Mouse (Mus musculus) CD4-positive, CD25-positive, alpha-beta regulatory T cell, adult 4 months (primary cell): Measurements from ENCODE around the gene Prr7. TPM values are rescaled to one million over a fixed set of nuclear protein-coding genes. Genes with fewer than 3 reads are reported as not detected.
"Not testable (repeated sequence)": the region's sequence is repeated elsewhere in the genome, so short reads cannot be mapped to it uniquely, and the experiment has no call there.

Experiments
- ATAC-seq: one replicate; pipeline ENCODE4 v1.8.0; 2017
- polyA plus RNA-seq, 2 experiments: library from polyadenylated mRNA; unstranded; fragments of 100-300 nt; shearing (Covaris generic); gene quantifications; one replicate each; pipeline ENCODE4 v1.2.1; 2017

Gene Prr7
- not detected for polyA plus RNA-seq

GRCm38 (mm10) chr13:55464027-55464884, at the start of gene Prr7:
Gene Prr7, plus strand, starts transcription at chr13:55464267.
- ATAC-seq, result peak; percentile 73

GRCm38 (mm10) chr13:55414743-55415380, 49.2 kb upstream of the Prr7 start, which contains the start of gene Pfn3:
Gene Pfn3, minus strand, starts transcription at chr13:55415232.
- no peak for ATAC-seq

GRCm38 (mm10) chr13:55418004-55418403, 46.1 kb upstream of the Prr7 start:
- peak; percentile 76 for ATAC-seq

GRCm38 (mm10) chr13:55419142-55419541, 44.9 kb upstream of the Prr7 start:
- no peak for ATAC-seq

GRCm38 (mm10) chr13:55420018-55420932, 43.8 kb upstream of the Prr7 start:
- ATAC-seq, result no peak

- ATAC-seq, result peak; percentile 84
Measured at GRCm38 (mm10) chr13:55420933-55421800, 42.9 kb upstream of the Prr7 start.

GRCm38 (mm10) chr13:55426613-55427012, 37.5 kb upstream of the Prr7 start, which contains the start of gene F12:
Gene F12, minus strand, starts transcription at chr13:55426793.
- no peak for ATAC-seq

- ATAC-seq, result no peak
Measured at GRCm38 (mm10) chr13:55429226-55429888, 34.7 kb upstream of the Prr7 start.

- ATAC-seq, result no peak
Measured at GRCm38 (mm10) chr13:55430566-55430965, 33.5 kb upstream of the Prr7 start.

GRCm38 (mm10) chr13:55431889-55432685, 32.0 kb upstream of the Prr7 start:
- peak; percentile 95 for ATAC-seq

- not testable (repeated sequence) for ATAC-seq
Measured at GRCm38 (mm10) chr13:55437111-55437629, 26.9 kb upstream of the Prr7 start.

- ATAC-seq, result peak; percentile 40
Measured at GRCm38 (mm10) chr13:55443799-55444285, 20.2 kb upstream of the Prr7 start.

GRCm38 (mm10) chr13:55444286-55444936, 19.7 kb upstream of the Prr7 start:
- ATAC-seq, result peak; percentile 37

GRCm38 (mm10) chr13:55444937-55445315, 19.1 kb upstream of the Prr7 start, which contains the start of gene Grk6:
Gene Grk6, plus strand, starts transcription at chr13:55445072.
- ATAC-seq, result peak; percentile 82

GRCm38 (mm10) chr13:55445361-55446091, 18.5 kb upstream of the Prr7 start:
- no peak for ATAC-seq

GRCm38 (mm10) chr13:55446483-55447105, 17.5 kb upstream of the Prr7 start:
- ATAC-seq, result no peak

GRCm38 (mm10) chr13:55447543-55447943, 16.5 kb upstream of the Prr7 start:
- ATAC-seq, result no peak

GRCm38 (mm10) chr13:55448131-55448530, 15.9 kb upstream of the Prr7 start:
- ATAC-seq, result no peak
